Mouse (Mus musculus): ENCODE data around the gene Idh2.

- TF ChIP-seq POLR2A (IDR thresholded peaks at IDR 0.05; ENCODE audit: insufficient read depth, low read length) = no peak
- TF ChIP-seq EP300 (IDR thresholded peaks at IDR 0.05; ENCODE audit: insufficient read depth, low read depth, low read length) = no peak
Measured at GRCm38 (mm10) chr7:80075946-80076583, 39.1 kb downstream of the Idh2 start.

Data from ES-Bruce4 (cell line).